Mouse (Mus musculus) skeletal muscle tissue, adult 2 months (tissue): ENCODE results near the gene Rap1gap.

Experiments
- DNase-seq: peaks from one replicate; pipeline ENCODE4 v3.0.0-alpha.2; 2012; ENCODE audit warnings: low read depth, low spot score

Rap1gap gene

GRCm38 (mm10) chr4:137773369-137773899, 108.9 kb downstream of the Rap1gap start:
- no peak for DNase-seq

- no peak for DNase-seq
Observed at GRCm38 (mm10) chr4:137774013-137774412, 109.5 kb downstream of the Rap1gap start.

- DNase-seq = no peak
Observed at GRCm38 (mm10) chr4:137774505-137774904, 110.0 kb downstream of the Rap1gap start.

GRCm38 (mm10) chr4:137777866-137778265, 113.3 kb downstream of the Rap1gap start:
- no peak for DNase-seq

- DNase-seq = no peak
Observed at GRCm38 (mm10) chr4:137778397-137779184, 114.1 kb downstream of the Rap1gap start.
